ENCODE assay signal across 9 mouse cellular contexts in the genomic region with DNA sequence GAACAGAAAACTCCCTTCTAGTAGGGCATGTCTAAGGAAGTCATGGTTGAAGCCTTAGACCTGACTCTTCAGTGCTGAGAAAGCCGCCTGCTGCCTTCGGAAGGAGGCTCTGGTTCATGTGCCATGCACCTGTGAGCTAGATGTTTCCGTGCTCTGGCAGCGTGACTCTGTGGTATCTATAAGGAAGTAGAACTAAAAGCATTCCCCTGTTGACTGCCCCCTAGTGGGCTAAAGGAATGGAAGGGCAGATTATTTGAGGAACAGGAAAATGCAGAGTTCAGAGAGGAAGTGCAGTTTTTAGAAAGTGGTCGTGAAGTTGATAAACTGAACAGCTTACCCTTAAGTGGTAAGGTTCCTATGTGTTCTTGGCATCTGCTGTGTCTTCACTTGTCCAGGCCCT. TPM values are rescaled to one million over a fixed set of nuclear protein-coding genes. Genes with fewer than 3 reads are reported as not detected.
DNase-seq lines count a peak whose midpoint lies in the region; ATAC-seq lines count a peak whose summit lies in the region.
"Had no signal": no experiment of that assay in that cellular context is flagged by ENCODE, and none has a peak within 500 bp of the region (broad histone marks: within the 10 kb centered on the region; RNA-seq: fewer than 3 reads in every experiment).

No protein-coding gene starts in this region.

- no peak overlapping the region for H3K9ac ChIP-seq in heart, embryonic 12.5 days
- no peak overlapping the region for H3K9ac ChIP-seq in forebrain, embryonic 11.5 days (ENCODE audit: low read length)
- H3K9ac ChIP-seq: embryonic facial prominence, embryonic 15.5 days had no signal

- intact Hi-C loops in heart, postnatal 10 days (cut with DNase I) = no loop called here

- H3K4me2 ChIP-seq in heart, embryonic 12.5 days = no peak overlapping the region
- H3K4me2 ChIP-seq in forebrain, embryonic 11.5 days (ENCODE audit: low read depth, low read length, severe bottlenecking) = no peak overlapping the region
- H3K4me2 ChIP-seq: embryonic facial prominence, embryonic 15.5 days had no signal

- no peaks in the 10 kb centered on the region for H3K27me3 ChIP-seq in heart, embryonic 12.5 days (replicated peaks)
- H3K27me3 ChIP-seq in forebrain, embryonic 11.5 days (ENCODE audit: control insufficient read depth, insufficient read depth, low read length) = no peaks in the 10 kb centered on the region
- H3K27me3 ChIP-seq: embryonic facial prominence, embryonic 15.5 days had no signal

- 0 out of 2 replicates have a peak, but pooled peaks cover 9% of the 10 kb centered on the region for H3K4me1 ChIP-seq in heart, embryonic 12.5 days (replicated peaks)
- H3K4me1 ChIP-seq in forebrain, embryonic 11.5 days (replicated peaks; ENCODE audit: control insufficient read depth, insufficient read depth, low read length) = no peaks in the 10 kb centered on the region
- H3K4me1 ChIP-seq: embryonic facial prominence, embryonic 15.5 days had no signal

- H3K9me3 ChIP-seq in heart, embryonic 12.5 days (replicated peaks) = no peaks in the 10 kb centered on the region
- no peaks in the 10 kb centered on the region for H3K9me3 ChIP-seq in forebrain, embryonic 11.5 days (ENCODE audit: control insufficient read depth, low read length)
- H3K9me3 ChIP-seq: embryonic facial prominence, embryonic 15.5 days had no signal

- 73% methylated on average over 5 of the region's 5 CpGs for WGBS in heart, embryonic 12.5 days
- 91% methylated on average over 5 of the region's 5 CpGs for WGBS in forebrain, embryonic 11.5 days

- peak; percentile 46 to 65 for DNase-seq in heart, adult 18-20 months
- peak; percentile 76 for DNase-seq in CD4-positive, CD25-positive, alpha-beta regulatory T cell, adult 2 months (ENCODE audit: low read depth, low spot score)
- DNase-seq in heart, postnatal 10 days = peak; percentile 47 to 61
- peak; percentile 35 to 49 for DNase-seq in lung, adult 18-20 months
- DNase-seq in spleen, postnatal 10 days (ENCODE audit: low spot score in 2 of 2) = peak; percentile 46 to 74
- DNase-seq in forebrain, embryonic 11.5 days (ENCODE audit: low spot score) = no peak

- no peak for ATAC-seq in heart, embryonic 12.5 days (ENCODE audit: insufficient number of reproducible peaks, low FRiP score)
- ATAC-seq in activated CD4-positive, CD25-positive, alpha-beta regulatory T cell, adult 4 months = peak; percentile 88
- no peak for ATAC-seq in forebrain, embryonic 11.5 days (replicated peaks; ENCODE audit: low FRiP score)

- no peak overlapping the region for H3K27ac ChIP-seq in heart, embryonic 12.5 days (ENCODE audit: poor library complexity, severe bottlenecking)
- no peak overlapping the region for H3K27ac ChIP-seq in forebrain, embryonic 11.5 days (ENCODE audit: low read depth, low read length)
- H3K27ac ChIP-seq: embryonic facial prominence, embryonic 15.5 days had no signal

- no peak overlapping the region for H3K4me3 ChIP-seq in heart, embryonic 12.5 days
- H3K4me3 ChIP-seq in forebrain, embryonic 11.5 days (ENCODE audit: low read depth, low read length) = no peak overlapping the region
- H3K4me3 ChIP-seq: embryonic facial prominence, embryonic 15.5 days had no signal

- peaks cover 28% of the 10 kb centered on the region for H3K36me3 ChIP-seq in heart, embryonic 12.5 days
- H3K36me3 ChIP-seq in forebrain, embryonic 11.5 days (ENCODE audit: control insufficient read depth, insufficient read depth, low read length) = peaks cover 2% of the 10 kb centered on the region; the same call in 1 of the 2 replicates

RNA-seq across cellular contexts. Expression of gene Nr1i2, which starts 54.9 kb away (rescaled TPM):
- not detected for total RNA-seq in heart, adult 18-20 months (2021)
- polyA plus RNA-seq in heart, embryonic 12.5 days (2016; fragmentation: Nextera tagmentation; extraction: Ambion mirVana) = not detected in 2 replicates
- not detected for polyA plus RNA-seq in activated CD4-positive, CD25-positive, alpha-beta regulatory T cell, adult 4 months (2017; shearing (Covaris generic))
- not detected for total RNA-seq in heart, postnatal 10 days (2021)
- not detected in 2 replicates for polyA plus RNA-seq in forebrain, embryonic 11.5 days (2014; fragmentation: Nextera tagmentation; extraction: Ambion mirVana)
- polyA plus RNA-seq: embryonic facial prominence, embryonic 15.5 days had no signal
